Mouse (Mus musculus) layer of hippocampus, adult 6 months (tissue): Measurements from ENCODE around the gene Usp51. TPM values are rescaled to one million over a fixed set of nuclear protein-coding genes. Genes with fewer than 3 reads are reported as not detected.

ENCODE experiments used
- long read RNA-seq, 2 experiments: library from polyadenylated mRNA; unstranded; transcript quantifications; one replicate each; pipeline ENCODE4 v2.0.0; 2019 to 2020
- polyA plus RNA-seq: library from polyadenylated mRNA; unstranded; fragments of <200 nt; fragmentation: Nextera tagmentation; gene quantifications from 2 replicates; pipeline ENCODE4 v1.2.3, GENCODE M21; 2021

Usp51 gene
- polyA plus RNA-seq = 0.50 and 0.55 TPM in 2 replicates
- long read RNA-seq, experiment 1 = 0 reads
- long read RNA-seq, experiment 2, partial matches to known transcripts = 0 of 1 reads
- long read RNA-seq, experiment 2, other reads (novel, unspliced or antisense) = 1 of 1 reads

GRCm38 (mm10) chrX:153006387-153006841 lies at the start of gene Usp51:
Usp51 (plus strand) TSS chrX:153006469.

GRCm38 (mm10) chrX:153037087-153037971 lies 31.1 kb downstream of the Usp51 start, which contains the start of gene Mageh1:
Mageh1 (minus strand) TSS chrX:153037575.

Other genes with a start within 250 kb of the Usp51 start
- 30.4 and 32.2 TPM in 2 replicates for gene Shroom2, start 237.0 kb upstream of the Usp51 start, polyA plus RNA-seq
- 0.09 and 0.25 TPM in 2 replicates for gene Gpr143, start 224.5 kb upstream of the Usp51 start, polyA plus RNA-seq
- gene Mageh1, start 31.1 kb downstream of the Usp51 start, polyA plus RNA-seq = 8.3 and 9.1 TPM in 2 replicates
- 0.14 and 0.16 TPM in 2 replicates for gene Foxr2, start 112.3 kb downstream of the Usp51 start, polyA plus RNA-seq
- 11.7 and 13.6 TPM in 2 replicates for gene Rragb, start 133.5 kb downstream of the Usp51 start, polyA plus RNA-seq
- 0.58 and 1.2 TPM in 2 replicates for gene Klf8, start 231.0 kb downstream of the Usp51 start, polyA plus RNA-seq